Mouse (Mus musculus) forebrain, embryonic 10.5 days (tissue): ENCODE data around the gene Ipo7. TPM values are rescaled to one million over a fixed set of nuclear protein-coding genes. Genes with fewer than 3 reads are reported as not detected.
"Not testable (repeated sequence)": the region's sequence is repeated elsewhere in the genome, so short reads cannot be mapped to it uniquely, and the experiment has no call there.

Experiments used
- DNase-seq: peaks from one replicate; pipeline ENCODE4 v3.0.0-alpha.2; 2017; ENCODE audit warnings: low spot score; ENCODE audit errors: extremely low spot score
- H3K27ac ChIP-seq: fragments of 300-500 bp; sonication (generic); 2 replicates; pipeline ENCODE4 v1.5.1; 2016; ENCODE audit warnings: mild to moderate bottlenecking
- H3K27me3 ChIP-seq: fragments of 300-500 bp; sonication (generic); 2 replicates; pipeline ENCODE4 v1.6.1; 2016; ENCODE audit warnings: mild to moderate bottlenecking; ENCODE audit not compliant: poor library complexity, severe bottlenecking
- H3K36me3 ChIP-seq: fragments of 300-500 bp; sonication (generic); replicated peaks from 2 replicates; pipeline ENCODE4 v1.6.1; 2016; ENCODE audit warnings: mild to moderate bottlenecking, moderate library complexity
- H3K4me1 ChIP-seq: fragments of 300-500 bp; sonication (generic); 2 replicates; pipeline ENCODE4 v1.6.1; 2016
- H3K4me3 ChIP-seq: fragments of 300-500 bp; sonication (generic); 2 replicates; pipeline ENCODE4 v1.5.1; 2016; ENCODE audit warnings: mild to moderate bottlenecking, moderate library complexity
- H3K9me3 ChIP-seq: fragments of 300-500 bp; sonication (generic); 2 replicates; pipeline ENCODE4 v1.6.1; 2016; ENCODE audit warnings: mild to moderate bottlenecking, moderate library complexity
- WGBS: fragments of 180-500 bp; shearing (Covaris S2); methylation state at CpG from one replicate; pipeline ENCODE4 v1.1.7; 2016; 5-methylcytosine and 5-hydroxymethylcytosine counted together
- polyA plus RNA-seq: library from polyadenylated mRNA; unstranded; fragments of >200 nt; fragmentation: Nextera tagmentation; extraction: Ambion mirVana; gene quantifications from 2 replicates; pipeline ENCODE4 v1.2.1, GENCODE M21; 2016

Gene Ipo7
- 62.7 and 65.9 TPM in 2 replicates for polyA plus RNA-seq

DNA sequence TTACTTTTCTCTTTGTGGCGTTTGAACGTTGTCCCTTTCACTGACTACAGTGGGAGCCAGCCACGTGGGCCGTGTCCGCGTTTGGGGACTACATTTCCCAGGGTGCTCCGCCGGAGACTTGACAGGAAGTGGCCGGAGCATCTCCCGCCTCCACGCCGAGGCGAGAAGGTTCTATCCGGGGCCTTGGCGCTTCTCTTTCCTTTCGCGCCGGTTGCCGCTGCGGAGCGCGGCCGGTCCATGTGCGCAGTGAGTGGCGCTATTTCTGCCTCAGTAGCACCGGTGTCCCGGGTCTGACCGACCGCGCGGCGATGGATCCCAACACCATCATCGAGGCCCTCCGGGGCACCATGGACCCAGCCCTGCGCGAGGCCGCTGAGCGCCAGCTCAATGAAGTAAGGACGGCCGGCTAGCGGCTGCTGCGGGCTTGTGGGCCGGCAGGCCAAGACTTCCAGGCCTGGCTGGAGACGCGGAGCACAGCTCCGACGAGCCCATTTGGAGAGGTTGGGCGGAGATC is at the start of gene Ipo7:
Ipo7 (plus strand) TSS at position 158 of the 514 bp plus-strand sequence.
- no peaks in the 10 kb centered on the region for H3K27me3 ChIP-seq
- H3K4me3 ChIP-seq = peak within 1 kb of the TSS; percentile 99
- H3K9me3 ChIP-seq = no peaks in the 10 kb centered on the region; the same call in 1 of the 2 replicates
- WGBS = under 1% methylated on average over 48 of the region's 48 CpGs
- peak within 1 kb of the TSS; percentile 98 for H3K27ac ChIP-seq
- DNase-seq = peak; percentile 93
- H3K36me3 ChIP-seq = peaks cover 30% of the 10 kb centered on the region
- peaks cover 16% of the 10 kb centered on the region for H3K4me1 ChIP-seq

- H3K9me3 ChIP-seq = no peaks in the 10 kb centered on the region
- H3K4me1 ChIP-seq = peaks cover 5% of the 10 kb centered on the region
- H3K27ac ChIP-seq = no peak overlapping the region
- H3K36me3 ChIP-seq = peaks cover 14% of the 10 kb centered on the region
- no peaks in the 10 kb centered on the region for H3K27me3 ChIP-seq
- no peak overlapping the region for H3K4me3 ChIP-seq
- WGBS = 24% methylated on average over 2 of the region's 2 CpGs
- DNase-seq = no peak
Measured at GRCm38 (mm10) chr7:109968924-109969450, 49.1 kb upstream of the Ipo7 start.

- H3K27ac ChIP-seq = no peak overlapping the region
Measured at GRCm38 (mm10) chr7:109969542-109969941, 48.5 kb upstream of the Ipo7 start.

GRCm38 (mm10) chr7:109975966-109976715 is 41.9 kb upstream of the Ipo7 start:
- Histone ChIP-seq H3K27ac (no peak overlapping the region), H3K4me1 (no peaks in the 10 kb centered on the region), H3K9me3 (no peaks in the 10 kb centered on the region), H3K4me3 (no peak overlapping the region), H3K27me3 (no peaks in the 10 kb centered on the region), H3K36me3 (peaks cover 73% of the 10 kb centered on the region)
- WGBS = 95% methylated on average over 6 of the region's 6 CpGs
- DNase-seq = no peak

More at GRCm38 (mm10) chr7:109969542-109969941, 48.5 kb upstream of the Ipo7 start:
- no peak for DNase-seq
- H3K9me3 ChIP-seq = no peaks in the 10 kb centered on the region
- H3K4me1 ChIP-seq = peaks cover 5% of the 10 kb centered on the region
- no peaks in the 10 kb centered on the region for H3K27me3 ChIP-seq
- peaks cover 15% of the 10 kb centered on the region for H3K36me3 ChIP-seq
- no peak overlapping the region for H3K4me3 ChIP-seq

DNA sequence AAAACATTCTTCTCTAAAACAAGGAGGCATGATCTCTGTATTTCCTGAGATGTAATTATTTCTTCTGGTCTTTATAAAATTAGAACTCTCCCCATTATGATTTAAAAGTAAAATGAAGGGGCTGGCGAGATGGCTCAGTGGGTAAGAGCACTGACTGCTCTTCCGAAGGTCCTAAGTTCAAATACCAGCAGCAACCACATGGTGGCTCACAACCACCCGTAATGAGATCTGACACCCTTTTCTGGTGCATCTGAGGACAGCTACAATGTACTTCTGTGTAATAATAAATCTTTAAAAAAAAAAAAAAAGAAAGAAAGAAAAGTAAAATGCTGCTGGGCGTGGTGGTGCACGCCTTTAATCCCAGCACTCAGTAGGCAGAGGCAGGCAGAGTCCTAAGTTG is 40.9 kb upstream of the Ipo7 start:
- H3K4me3 ChIP-seq, H3K9me3 ChIP-seq, H3K27me3 ChIP-seq, DNase-seq, H3K27ac ChIP-seq, H3K4me1 ChIP-seq: not testable (repeated sequence)
- WGBS = 78% methylated on average over 5 of the region's 5 CpGs
- H3K36me3 ChIP-seq = peaks cover 82% of the 10 kb centered on the region

DNA sequence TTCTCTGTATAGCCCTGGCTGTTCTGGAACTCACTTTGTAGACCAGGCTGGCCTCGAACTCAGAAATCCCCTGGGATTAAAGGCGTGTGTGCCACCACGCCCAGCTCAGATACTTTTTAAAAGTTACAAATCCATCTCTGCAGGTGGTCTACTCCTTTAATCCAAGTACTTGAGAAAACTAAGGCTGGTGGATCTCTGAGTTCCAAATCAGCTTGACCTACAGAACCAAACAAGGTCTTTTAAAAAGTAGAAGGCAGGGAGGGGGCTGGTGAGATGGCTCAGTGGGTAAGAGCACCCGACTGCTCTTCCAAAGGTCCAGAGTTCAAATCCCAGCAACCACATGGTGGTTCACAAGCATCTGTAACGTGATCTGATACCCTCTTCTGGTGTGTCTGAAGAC is 33.5 kb upstream of the Ipo7 start:
- H3K27me3 ChIP-seq, H3K9me3 ChIP-seq, H3K27ac ChIP-seq, DNase-seq: not testable (repeated sequence)
- Histone ChIP-seq H3K36me3 (peaks cover 37% of the 10 kb centered on the region), H3K4me3 (peak overlapping the region; percentile 79; the same call in 1 of the 2 replicates), H3K4me1 (peaks cover 14% of the 10 kb centered on the region)
- 80% methylated on average over 5 of the region's 5 CpGs for WGBS

DNA sequence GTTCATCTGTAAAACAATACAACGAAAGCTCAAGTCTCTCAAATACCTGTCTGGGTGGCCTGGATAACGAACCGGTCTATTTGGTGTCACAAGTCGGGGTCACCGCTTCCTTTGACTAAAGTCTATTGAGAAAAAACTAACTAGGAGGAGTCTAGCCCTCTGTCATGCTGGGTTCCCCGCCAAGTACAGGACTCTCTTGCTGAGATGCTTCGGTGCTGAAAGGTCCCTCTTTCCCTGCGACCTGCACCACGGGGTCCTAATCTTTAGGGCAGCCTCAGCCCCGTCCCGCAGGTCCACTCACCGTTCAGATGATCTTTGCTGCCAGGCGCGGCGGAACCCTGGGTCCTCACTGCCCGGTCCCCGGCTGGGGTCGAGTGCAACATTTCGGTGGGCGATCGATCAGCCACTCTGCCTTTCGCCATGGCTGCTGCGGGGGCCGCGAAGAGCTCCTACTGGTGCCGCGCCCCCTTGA is 32.4 kb upstream of the Ipo7 start:
- Histone ChIP-seq H3K4me3 (peak overlapping the region; percentile 79), H3K36me3 (peaks cover 26% of the 10 kb centered on the region), H3K4me1 (peaks cover 14% of the 10 kb centered on the region), H3K27ac (peak overlapping the region; percentile 87), H3K9me3 (no peaks in the 10 kb centered on the region), H3K27me3 (no peaks in the 10 kb centered on the region)
- DNase-seq = no peak
- WGBS = under 1% methylated on average over 27 of the region's 27 CpGs

DNA sequence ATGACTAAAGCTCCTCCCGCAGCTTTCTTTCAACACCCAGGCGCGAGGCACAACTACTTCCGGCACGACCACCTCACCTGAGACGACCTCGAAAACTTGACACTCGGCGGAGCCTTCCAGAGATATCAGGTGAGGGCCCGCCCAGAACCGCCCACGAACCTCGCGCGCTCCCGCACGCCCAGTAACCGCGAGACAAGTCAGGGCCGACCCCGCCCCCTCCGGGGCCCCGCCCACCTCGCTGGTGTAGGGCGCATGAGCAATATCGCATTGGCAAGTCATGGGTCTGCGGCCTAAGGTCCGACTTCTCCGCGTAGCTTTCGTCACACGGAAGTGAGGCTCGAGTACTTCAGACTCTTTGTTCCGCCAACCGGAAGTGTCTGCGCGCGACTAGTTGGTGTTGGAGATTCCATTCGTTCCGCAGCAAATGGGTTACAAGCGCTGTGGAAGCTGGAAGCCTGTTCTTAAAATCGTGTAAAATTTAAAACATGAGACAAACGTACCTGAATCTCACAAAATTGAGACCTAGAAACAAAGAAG is 31.9 kb upstream of the Ipo7 start:
- peak; percentile 99 for DNase-seq
- H3K27ac ChIP-seq = peak overlapping the region; percentile 87
- H3K27me3 ChIP-seq = no peaks in the 10 kb centered on the region
- H3K9me3 ChIP-seq = no peaks in the 10 kb centered on the region
- peak overlapping the region; percentile 79 for H3K4me3 ChIP-seq
- under 1% methylated on average over 43 of the region's 43 CpGs for WGBS
- peaks cover 14% of the 10 kb centered on the region for H3K4me1 ChIP-seq
- H3K36me3 ChIP-seq = peaks cover 25% of the 10 kb centered on the region

GRCm38 (mm10) chr7:109986775-109987174 is 31.3 kb upstream of the Ipo7 start, which contains the start of gene Tmem41b:
Gene Tmem41b (minus strand): TSS chr7:109986929.
- Histone ChIP-seq H3K4me3 (peak within 1 kb of the TSS; percentile 79), H3K27ac (peak within 1 kb of the TSS; percentile 87), H3K36me3 (peaks cover 20% of the 10 kb centered on the region), H3K4me1 (peaks cover 14% of the 10 kb centered on the region)
- WGBS = 43% methylated on average over 6 of the region's 6 CpGs
- not testable (repeated sequence) for DNase-seq, H3K27me3 ChIP-seq, H3K9me3 ChIP-seq

DNA sequence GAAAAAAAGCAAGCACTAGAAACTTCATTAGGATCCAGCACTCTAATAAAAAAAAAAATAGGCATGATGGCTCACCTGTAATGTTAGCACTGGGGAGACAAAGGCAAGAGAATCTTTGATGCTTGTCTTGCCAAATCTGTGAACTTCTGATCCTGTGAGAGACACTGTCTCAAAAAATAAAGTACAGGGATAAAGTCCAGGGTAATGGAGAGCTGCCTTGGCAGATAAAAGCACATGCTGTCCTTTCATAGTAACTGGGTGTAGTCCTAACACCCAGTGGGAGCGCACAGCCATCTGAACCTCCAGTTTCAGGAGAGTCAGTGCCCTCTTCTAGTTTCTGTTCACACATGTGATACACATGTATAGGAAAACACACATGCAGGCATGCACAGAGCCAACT is 26.8 kb upstream of the Ipo7 start:
- no peak overlapping the region for H3K4me3 ChIP-seq
- no peaks in the 10 kb centered on the region for H3K36me3 ChIP-seq
- no peak for DNase-seq
- no peaks in the 10 kb centered on the region for H3K9me3 ChIP-seq
- H3K27me3 ChIP-seq = no peaks in the 10 kb centered on the region
- H3K4me1 ChIP-seq = no peaks in the 10 kb centered on the region
- no peak overlapping the region for H3K27ac ChIP-seq
- WGBS = 100% methylated on average over 1 of the region's 1 CpGs

GRCm38 (mm10) chr7:109993157-109993959 is 24.7 kb upstream of the Ipo7 start:
- DNase-seq = no peak
- H3K36me3 ChIP-seq = no peaks in the 10 kb centered on the region
- H3K27me3 ChIP-seq = no peaks in the 10 kb centered on the region
- no peaks in the 10 kb centered on the region for H3K9me3 ChIP-seq
- H3K4me1 ChIP-seq = no peaks in the 10 kb centered on the region
- H3K27ac ChIP-seq = no peak overlapping the region
- 63% methylated on average over 2 of the region's 2 CpGs for WGBS
- H3K4me3 ChIP-seq = no peak overlapping the region

- DNase-seq = no peak
- H3K9me3 ChIP-seq = no peaks in the 10 kb centered on the region
- 90% methylated on average over 4 of the region's 4 CpGs for WGBS
- no peak overlapping the region for H3K27ac ChIP-seq
- no peak overlapping the region for H3K4me3 ChIP-seq
- peaks cover 7% of the 10 kb centered on the region for H3K4me1 ChIP-seq
- no peaks in the 10 kb centered on the region for H3K36me3 ChIP-seq
- 0 out of 2 replicates have a peak, but pooled peaks cover 7% of the 10 kb centered on the region for H3K27me3 ChIP-seq
Measured at GRCm38 (mm10) chr7:109998388-109998787, 19.7 kb upstream of the Ipo7 start.
